Mouse (Mus musculus): ENCODE results near the gene Elavl1.

- no peak for TF ChIP-seq POLR2A (IDR thresholded peaks at IDR 0.05; ENCODE audit: low read depth, low read length)
- no peak for TF ChIP-seq CTCF (IDR thresholded peaks at IDR 0.05; ENCODE audit: extremely low read depth, insufficient read length, insufficient replicate concordance, low read depth, low read length)
These were observed 7.1 kb downstream of the Elavl1 start for GRCm38 (mm10) chr8:4318124-4318523.

Measured in small intestine, adult 2 months (tissue).